Mouse (Mus musculus): Measurements from ENCODE around the gene Nav2. TPM values are rescaled to one million over a fixed set of nuclear protein-coding genes. Genes with fewer than 3 reads are reported as not detected.

Gene Nav2
- polyA plus RNA-seq, 1 experiment from 2014 or later: 2.8 TPM

GRCm38 (mm10) chr7:49577096-49577495 is 668.6 kb downstream of the Nav2 start:
- no peak overlapping the region for H3K27ac ChIP-seq
- H3K36me3 ChIP-seq: peaks cover 15% of the 10 kb centered on the region
- no peaks in the 10 kb centered on the region for H3K4me1 ChIP-seq
- WGBS (ENCODE audit: insufficient replicate concordance): 47% methylated on average over 2 of the region's 2 CpGs
- no peak overlapping the region for H3K9ac ChIP-seq
- no peaks in the 10 kb centered on the region for H3K27me3 ChIP-seq (replicated peaks)
- no peak overlapping the region for H3K4me2 ChIP-seq
- H3K4me3 ChIP-seq: no peak overlapping the region
- no peaks in the 10 kb centered on the region for H3K9me3 ChIP-seq (replicated peaks)
- ATAC-seq: no peak

GRCm38 (mm10) chr7:49581951-49582350 is 673.4 kb downstream of the Nav2 start:
- Histone ChIP-seq H3K4me1 (no peaks in the 10 kb centered on the region), H3K9me3 (replicated peaks) (no peaks in the 10 kb centered on the region), H3K36me3 (peaks cover 25% of the 10 kb centered on the region), H3K4me3 (no peak overlapping the region), H3K27me3 (replicated peaks) (no peaks in the 10 kb centered on the region), H3K4me2 (no peak overlapping the region), H3K9ac (no peak overlapping the region), H3K27ac (no peak overlapping the region)
- WGBS (ENCODE audit: insufficient replicate concordance): 61% methylated on average over 2 of the region's 2 CpGs
- ATAC-seq: no peak

GRCm38 (mm10) chr7:49582551-49582950 is 674.0 kb downstream of the Nav2 start:
- Histone ChIP-seq H3K4me1 (no peaks in the 10 kb centered on the region), H3K4me3 (no peak overlapping the region), H3K27me3 (replicated peaks) (no peaks in the 10 kb centered on the region), H3K36me3 (peaks cover 29% of the 10 kb centered on the region), H3K27ac (no peak overlapping the region), H3K9ac (no peak overlapping the region), H3K4me2 (no peak overlapping the region), H3K9me3 (replicated peaks) (no peaks in the 10 kb centered on the region)
- no peak for ATAC-seq
- 69% methylated on average over 7 of the region's 7 CpGs for WGBS (ENCODE audit: insufficient replicate concordance)

GRCm38 (mm10) chr7:49583176-49583575 is 674.7 kb downstream of the Nav2 start:
- Histone ChIP-seq H3K4me2 (no peak overlapping the region), H3K9ac (no peak overlapping the region), H3K27ac (no peak overlapping the region), H3K4me3 (no peak overlapping the region), H3K9me3 (replicated peaks) (no peaks in the 10 kb centered on the region), H3K4me1 (no peaks in the 10 kb centered on the region), H3K36me3 (peaks cover 30% of the 10 kb centered on the region), H3K27me3 (replicated peaks) (no peaks in the 10 kb centered on the region)
- no peak for ATAC-seq
- WGBS (ENCODE audit: insufficient replicate concordance): 77% methylated on average over 6 of the region's 6 CpGs

GRCm38 (mm10) chr7:49586530-49587120 is 678.1 kb downstream of the Nav2 start:
- Histone ChIP-seq H3K9me3 (replicated peaks) (no peaks in the 10 kb centered on the region), H3K27me3 (replicated peaks) (no peaks in the 10 kb centered on the region), H3K4me3 (no peak overlapping the region), H3K36me3 (peaks cover 33% of the 10 kb centered on the region), H3K27ac (no peak overlapping the region), H3K9ac (no peak overlapping the region), H3K4me2 (no peak overlapping the region), H3K4me1 (no peaks in the 10 kb centered on the region)
- WGBS (ENCODE audit: insufficient replicate concordance): 82% methylated on average over 5 of the region's 5 CpGs
- ATAC-seq: no peak

GRCm38 (mm10) chr7:49589635-49590034 is 681.1 kb downstream of the Nav2 start:
- Histone ChIP-seq H3K36me3 (peaks cover 23% of the 10 kb centered on the region), H3K9ac (no peak overlapping the region), H3K27ac (no peak overlapping the region), H3K4me3 (no peak overlapping the region), H3K4me2 (no peak overlapping the region), H3K9me3 (replicated peaks) (no peaks in the 10 kb centered on the region), H3K4me1 (no peaks in the 10 kb centered on the region), H3K27me3 (replicated peaks) (no peaks in the 10 kb centered on the region)
- ATAC-seq: no peak
- 72% methylated on average over 8 of the region's 8 CpGs for WGBS (ENCODE audit: insufficient replicate concordance)

- ATAC-seq: no peak
- H3K27ac ChIP-seq: no peak overlapping the region
- 56% methylated on average over 3 of the region's 3 CpGs for WGBS (ENCODE audit: insufficient replicate concordance)
These were observed 689.3 kb downstream of the Nav2 start for GRCm38 (mm10) chr7:49597776-49598175.

GRCm38 (mm10) chr7:49598225-49598624 is 689.7 kb downstream of the Nav2 start:
- H3K4me2 ChIP-seq: no peak overlapping the region
- ATAC-seq: no peak
- H3K27ac ChIP-seq: no peak overlapping the region
- H3K27me3 ChIP-seq (replicated peaks): no peaks in the 10 kb centered on the region
- 78% methylated on average over 13 of the region's 13 CpGs for WGBS (ENCODE audit: insufficient replicate concordance)
- H3K9ac ChIP-seq: no peak overlapping the region
- no peaks in the 10 kb centered on the region for H3K9me3 ChIP-seq (replicated peaks)
- no peak overlapping the region for H3K4me3 ChIP-seq
- H3K36me3 ChIP-seq: peaks cover 19% of the 10 kb centered on the region
- no peaks in the 10 kb centered on the region for H3K4me1 ChIP-seq

More at GRCm38 (mm10) chr7:49597776-49598175, 689.3 kb downstream of the Nav2 start:
- peaks cover 19% of the 10 kb centered on the region for H3K36me3 ChIP-seq
- H3K4me2 ChIP-seq: no peak overlapping the region
- no peaks in the 10 kb centered on the region for H3K9me3 ChIP-seq (replicated peaks)
- no peak overlapping the region for H3K4me3 ChIP-seq
- no peaks in the 10 kb centered on the region for H3K27me3 ChIP-seq (replicated peaks)
- H3K9ac ChIP-seq: no peak overlapping the region
- H3K4me1 ChIP-seq: no peaks in the 10 kb centered on the region

- Histone ChIP-seq H3K27me3 (replicated peaks) (no peaks in the 10 kb centered on the region), H3K27ac (no peak overlapping the region), H3K4me2 (no peak overlapping the region), H3K9ac (no peak overlapping the region), H3K9me3 (replicated peaks) (no peaks in the 10 kb centered on the region), H3K4me1 (no peaks in the 10 kb centered on the region), H3K36me3 (peaks cover 19% of the 10 kb centered on the region), H3K4me3 (no peak overlapping the region)
- WGBS (ENCODE audit: insufficient replicate concordance): 65% methylated on average over 3 of the region's 3 CpGs
- ATAC-seq: no peak
These were observed 691.4 kb downstream of the Nav2 start for GRCm38 (mm10) chr7:49599950-49600349.

- H3K27me3 ChIP-seq (replicated peaks): no peaks in the 10 kb centered on the region
- no peaks in the 10 kb centered on the region for H3K9me3 ChIP-seq (replicated peaks)
- no peak overlapping the region for H3K9ac ChIP-seq
- peaks cover 18% of the 10 kb centered on the region for H3K36me3 ChIP-seq
- no peaks in the 10 kb centered on the region for H3K4me1 ChIP-seq
- ATAC-seq: no peak; the same call in 1 of the 2 replicates
- no peak overlapping the region for H3K4me3 ChIP-seq
- H3K4me2 ChIP-seq: no peak overlapping the region
- no peak overlapping the region for H3K27ac ChIP-seq
- whole genome bisulfite sequencing (ENCODE audit: insufficient replicate concordance): 17% methylated on average over 13 of the region's 13 CpGs
These were observed 692.9 kb downstream of the Nav2 start for GRCm38 (mm10) chr7:49601191-49601975.

- WGBS (ENCODE audit: insufficient replicate concordance): 72% methylated on average over 14 of the region's 14 CpGs
- no peak overlapping the region for H3K9ac ChIP-seq
- H3K27ac ChIP-seq: no peak overlapping the region
- H3K36me3 ChIP-seq: 0 out of 2 replicates have a peak, but pooled peaks cover 6% of the 10 kb centered on the region
- no peaks in the 10 kb centered on the region for H3K4me1 ChIP-seq
- no peak overlapping the region for H3K4me3 ChIP-seq
- H3K9me3 ChIP-seq (replicated peaks): no peaks in the 10 kb centered on the region
- no peak overlapping the region for H3K4me2 ChIP-seq
- ATAC-seq: no peak
- no peaks in the 10 kb centered on the region for H3K27me3 ChIP-seq (replicated peaks)
These were observed 695.7 kb downstream of the Nav2 start for GRCm38 (mm10) chr7:49604244-49604643.

GRCm38 (mm10) chr7:49604965-49605795 is 696.7 kb downstream of the Nav2 start:
- WGBS (ENCODE audit: insufficient replicate concordance): 62% methylated on average over 15 of the region's 15 CpGs
- ATAC-seq: no peak
- Histone ChIP-seq H3K27me3 (replicated peaks) (no peaks in the 10 kb centered on the region), H3K4me3 (no peak overlapping the region), H3K36me3 (0 out of 2 replicates have a peak, but pooled peaks cover 6% of the 10 kb centered on the region), H3K9ac (no peak overlapping the region), H3K27ac (no peak overlapping the region), H3K4me1 (no peaks in the 10 kb centered on the region), H3K9me3 (replicated peaks) (no peaks in the 10 kb centered on the region), H3K4me2 (no peak overlapping the region)

All from liver, embryonic 12.5 days (tissue).